Mouse (Mus musculus) frontal cortex, postnatal 36 days (tissue): ENCODE data around the gene Spdef.

ENCODE experiments used
- DNase-seq, 2 experiments: peaks; one replicate each; pipeline ENCODE4 v3.0.0; 2022; ENCODE audit warnings: low spot score in 2 of 2

Gene Spdef

DNA sequence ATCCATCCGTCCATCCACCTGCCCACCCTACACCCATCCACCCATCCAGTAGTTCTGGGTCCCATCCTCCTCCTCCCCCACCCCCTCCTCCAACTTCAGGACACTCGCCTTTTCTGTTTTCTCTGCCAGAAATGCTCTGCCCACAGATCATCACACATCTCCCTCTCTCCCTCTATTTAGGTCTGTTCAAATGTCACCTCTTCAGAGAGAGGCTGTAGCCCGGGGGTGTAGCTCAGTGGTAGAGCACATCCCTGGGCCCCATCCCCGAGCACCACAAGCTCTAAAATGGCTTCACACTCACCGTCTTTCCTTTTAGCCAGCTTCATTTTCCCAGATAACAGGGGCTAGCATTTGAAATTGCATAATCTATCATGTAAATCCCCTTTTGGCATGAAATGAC is 51.0 kb downstream of the Spdef start:
- no peak for DNase-seq

GRCm38 (mm10) chr17:27676270-27676669 is 52.5 kb downstream of the Spdef start:
- DNase-seq, result no peak

DNA sequence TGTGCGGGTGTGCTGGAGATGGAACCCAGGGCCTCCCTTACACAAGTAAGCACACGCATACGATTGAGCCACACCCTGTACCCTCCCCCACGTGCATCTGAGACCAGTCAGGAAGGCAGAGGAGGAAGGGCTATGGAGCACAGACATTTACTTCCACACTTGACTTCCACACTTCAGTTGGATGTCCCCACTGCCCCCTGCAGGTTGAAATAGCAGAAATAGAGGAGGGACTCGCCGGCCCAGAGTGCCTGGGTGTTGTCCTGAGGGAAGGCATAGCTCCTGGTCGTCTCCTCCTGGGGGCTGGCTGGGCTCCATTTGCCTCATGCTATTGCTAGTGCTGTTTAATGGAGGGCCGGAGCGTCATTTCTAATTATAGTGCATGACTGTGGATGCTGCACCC is 53.3 kb downstream of the Spdef start:
- no peak for DNase-seq

DNA sequence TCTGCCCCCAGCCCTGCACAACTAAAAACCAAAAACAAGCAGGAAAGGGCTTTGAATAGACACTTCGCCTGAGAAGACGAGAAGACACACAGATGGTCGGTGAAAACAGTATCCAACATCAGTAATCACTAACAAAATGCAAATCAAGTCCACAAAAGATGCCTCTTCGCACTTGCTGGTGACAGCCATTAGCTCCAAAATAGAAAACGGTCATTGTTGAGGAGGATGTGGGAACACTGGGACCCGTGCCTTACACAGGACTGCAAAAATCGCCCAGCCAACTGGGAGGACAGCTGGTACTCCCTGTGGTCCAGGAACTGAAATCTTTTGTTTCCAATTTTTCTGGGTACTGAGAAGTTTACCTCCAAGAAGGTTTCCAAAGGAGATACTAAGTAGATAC is 54.8 kb downstream of the Spdef start:
- no peak for DNase-seq

DNA sequence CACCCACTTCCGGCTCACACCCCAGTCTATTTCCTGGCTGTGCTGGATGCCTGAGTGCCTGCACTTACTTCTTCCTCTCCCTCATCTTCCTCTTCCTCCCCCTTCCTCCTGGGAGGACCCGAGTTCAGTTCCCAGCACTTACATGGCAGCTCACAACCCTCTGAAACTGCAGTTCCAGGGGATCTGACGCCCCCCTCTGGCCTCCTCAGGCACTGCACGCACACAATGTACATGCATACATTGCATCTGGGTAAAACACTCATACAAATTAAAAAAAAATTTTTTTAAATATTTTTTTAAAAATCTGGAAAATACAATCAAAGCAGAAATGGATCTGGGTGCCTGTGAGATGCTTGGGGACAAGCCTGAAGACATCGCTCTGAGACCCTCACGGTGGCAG is 57.0 kb downstream of the Spdef start:
- no peak for DNase-seq
